Mouse (Mus musculus) bone marrow macrophage, adult 2 months (primary cell): ENCODE results near the gene P4htm. TPM values are rescaled to one million over a fixed set of nuclear protein-coding genes. Genes with fewer than 3 reads are reported as not detected.
A peak's percentile ranks its signal among the peaks of the same experiment; 100 is the strongest.

Experiments used
- H3K27ac ChIP-seq: 2 replicates; pipeline ENCODE4 v1.5.1; 2012; ENCODE audit warnings: low read depth, low read length; ENCODE audit not compliant: insufficient read depth
- H3K4me1 ChIP-seq: 2 replicates; pipeline ENCODE4 v1.6.1; 2012; ENCODE audit warnings: low read length; ENCODE audit not compliant: control insufficient read depth, insufficient read depth
- H3K4me3 ChIP-seq: 2 replicates; pipeline ENCODE4 v1.5.1; 2012; ENCODE audit warnings: mild to moderate bottlenecking, low read length, moderate library complexity; ENCODE audit not compliant: insufficient read depth
- CTCF ChIP-seq: IDR thresholded peaks from 2 replicates; pipeline ENCODE4 v1.5.1; 2012; ENCODE audit warnings: low read depth, mild to moderate bottlenecking, low read length, moderate library complexity
- POLR2A ChIP-seq: IDR thresholded peaks from 2 replicates; pipeline ENCODE4 v1.6.1; 2012; ENCODE audit warnings: mild to moderate bottlenecking, low read depth, low read length, borderline replicate concordance
- polyA plus RNA-seq: library from polyadenylated mRNA; stranded (reverse); fragments of >200 nt; gene quantifications from 2 replicates; pipeline ENCODE4 v1.2.4, GENCODE M21; 2012; ENCODE audit not compliant: missing spikeins, insufficient read depth, insufficient read length

Gene P4htm
- polyA plus RNA-seq, 1 experiment, result not detected

- Histone ChIP-seq H3K4me3 (peak overlapping the region; percentile 85), H3K4me1 (peaks cover 10% of the 10 kb centered on the region), H3K27ac (peak overlapping the region; percentile 27)
- TF ChIP-seq POLR2A (0 out of 2 replicates have a peak, but pooled peaks have one; percentile 51), CTCF (peak; percentile 27; the same call in 1 of the 2 replicates)
Observed at GRCm38 (mm10) chr9:108570207-108570896, 27.1 kb downstream of the P4htm start.

- Histone ChIP-seq H3K27ac (peak within 1 kb of the TSS; percentile 88), H3K4me1 (peaks cover 10% of the 10 kb centered on the region), H3K4me3 (peak within 1 kb of the TSS; percentile 86)
- no peak for TF ChIP-seq CTCF
- no peak for TF ChIP-seq POLR2A
Observed at GRCm38 (mm10) chr9:108569381-108570206, 27.9 kb downstream of the P4htm start, which contains the start of gene Dalrd3. Dalrd3 (plus strand) TSS chr9:108569886.

GRCm38 (mm10) chr9:108568511-108568921 is 29.0 kb downstream of the P4htm start:
- Histone ChIP-seq H3K4me1 (peaks cover 10% of the 10 kb centered on the region), H3K4me3 (peak overlapping the region; percentile 86), H3K27ac (peak overlapping the region; percentile 88)
- TF ChIP-seq POLR2A, result no peak
- TF ChIP-seq CTCF, result no peak

- TF ChIP-seq POLR2A (no peak), CTCF (no peak)
Observed at GRCm38 (mm10) chr9:108567931-108568419, 29.5 kb downstream of the P4htm start.

GRCm38 (mm10) chr9:108566815-108567776 is 30.4 kb downstream of the P4htm start, which contains the start of gene Ndufaf3:
Ndufaf3 (minus strand) TSS chr9:108567434.
- peaks cover 12% of the 10 kb centered on the region for H3K4me1 ChIP-seq
- TF ChIP-seq POLR2A, result peak; percentile 97
- TF ChIP-seq CTCF, result no peak; the same call in 1 of the 2 replicates
- peak within 1 kb of the TSS; percentile 86 for H3K4me3 ChIP-seq
- H3K27ac ChIP-seq, result peak within 1 kb of the TSS; percentile 88

More at GRCm38 (mm10) chr9:108567931-108568419, 29.5 kb downstream of the P4htm start:
- Histone ChIP-seq H3K4me1 (peaks cover 10% of the 10 kb centered on the region), H3K27ac (peak overlapping the region; percentile 88), H3K4me3 (peak overlapping the region; percentile 86)

GRCm38 (mm10) chr9:108565881-108566814 is 31.3 kb downstream of the P4htm start:
- peaks cover 22% of the 10 kb centered on the region for H3K4me1 ChIP-seq
- TF ChIP-seq CTCF (no peak), POLR2A (no peak)
- peak overlapping the region; percentile 66 for H3K27ac ChIP-seq
- peak overlapping the region; percentile 86 for H3K4me3 ChIP-seq

GRCm38 (mm10) chr9:108564131-108564530 is 33.3 kb downstream of the P4htm start:
- peaks cover 22% of the 10 kb centered on the region for H3K4me1 ChIP-seq
- TF ChIP-seq POLR2A (no peak), CTCF (no peak)
- no peak overlapping the region for H3K4me3 ChIP-seq
- H3K27ac ChIP-seq, result no peak overlapping the region

- peaks cover 19% of the 10 kb centered on the region for H3K4me1 ChIP-seq
- H3K4me3 ChIP-seq, result no peak overlapping the region
- H3K27ac ChIP-seq, result no peak overlapping the region
- TF ChIP-seq CTCF (no peak), POLR2A (no peak)
Observed at GRCm38 (mm10) chr9:108563671-108564070, 33.8 kb downstream of the P4htm start.
